Mouse (Mus musculus): Measurements from ENCODE around the gene Gxylt2.

DNA sequence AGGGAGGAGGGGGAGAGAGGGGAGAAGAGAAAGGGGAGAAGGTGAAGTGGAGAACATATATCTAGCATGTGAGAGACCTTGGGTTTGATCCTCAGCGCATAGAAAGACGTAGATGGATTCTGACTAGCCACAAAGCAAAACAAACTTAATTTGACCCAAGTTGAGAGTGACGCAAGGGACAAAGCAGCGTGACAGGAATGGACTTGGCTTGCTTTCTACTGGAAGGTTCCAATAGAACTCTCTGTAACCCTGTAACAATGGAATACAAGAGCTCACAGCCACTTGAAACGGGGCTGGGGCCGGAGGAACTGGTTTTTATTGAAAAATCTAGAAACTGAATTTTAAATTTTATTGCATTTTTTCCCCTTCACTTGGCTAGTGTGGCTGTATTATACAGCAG, 127.2 kb downstream of the Gxylt2 start:
- TF ChIP-seq CTCF (IDR thresholded peaks at IDR 0.05; ENCODE audit: low read depth, low read length), result no peak
- TF ChIP-seq POLR2A (IDR thresholded peaks at IDR 0.05; ENCODE audit: insufficient read depth, low read length), result no peak
- TF ChIP-seq EP300 (IDR thresholded peaks at IDR 0.05; ENCODE audit: insufficient read depth, low read depth, low read length), result no peak
